10 mouse cellular contexts compared by ENCODE assay signal in the genomic region with DNA sequence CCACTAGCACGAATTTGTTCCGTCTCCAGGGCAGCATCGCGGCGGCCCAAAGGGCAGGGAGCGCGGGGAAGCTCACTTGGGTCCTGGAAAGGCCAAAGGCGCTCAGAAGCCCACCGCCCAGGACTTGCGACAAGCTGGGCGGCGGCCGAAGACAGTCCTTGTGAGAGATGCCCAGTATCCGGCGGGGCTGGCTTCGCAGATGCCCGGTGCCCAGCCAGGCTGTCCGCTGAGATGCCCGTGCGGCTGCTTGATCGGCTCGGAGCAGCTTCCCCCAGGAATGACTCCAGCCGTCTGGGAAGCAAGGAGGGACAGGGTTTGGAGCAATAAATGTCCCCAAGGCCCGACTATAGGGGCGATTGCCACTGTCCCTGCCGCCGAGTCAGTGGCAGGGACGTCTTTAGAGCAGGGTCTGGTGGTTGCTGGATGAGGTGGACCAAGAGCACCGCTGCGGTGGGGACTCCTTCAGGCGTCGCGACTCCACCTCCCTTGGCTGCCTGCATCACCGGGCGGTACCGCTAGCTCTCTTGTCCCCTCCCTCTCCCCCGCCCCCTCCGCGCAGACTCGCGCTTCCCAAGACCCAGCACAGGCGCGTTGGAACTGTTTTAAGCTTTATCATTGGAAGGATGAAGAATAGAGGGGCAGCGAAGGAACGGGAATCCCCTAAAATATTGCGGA. TPM values are rescaled to one million over a fixed set of nuclear protein-coding genes. Genes with fewer than 3 reads are reported as not detected.
DNase-seq lines count a peak whose midpoint lies in the region; ATAC-seq and TF ChIP-seq lines count a peak whose summit lies in the region.
"Had no signal": no experiment of that assay in that cellular context is flagged by ENCODE, and none has a peak within 500 bp of the region (broad histone marks: within the 10 kb centered on the region; RNA-seq: fewer than 3 reads in every experiment).

Fam43b (minus strand) TSS at position 558 of the 675 bp plus-strand sequence.

- no peak within 1 kb of the TSS for H3K27ac ChIP-seq in kidney, embryonic 15.5 days
- no peak within 1 kb of the TSS for H3K27ac ChIP-seq in limb, embryonic 14.5 days (replicated peaks; ENCODE audit: low read depth, low read length)

- H3K4me3 ChIP-seq in kidney, embryonic 15.5 days (replicated peaks): peak within 1 kb of the TSS; percentile 40
- H3K4me3 ChIP-seq in limb, embryonic 14.5 days (replicated peaks; ENCODE audit: low read length): peak within 1 kb of the TSS; percentile 35

- no peak for ATAC-seq in kidney, embryonic 15.5 days (replicated peaks; ENCODE audit: low FRiP score)
- ATAC-seq in limb, embryonic 14.5 days (ENCODE audit: low FRiP score, low read depth): no peak

- TF ChIP-seq POLR2A in brain, embryonic 14.5 days (IDR thresholded peaks at IDR 0.05; ENCODE audit: borderline replicate concordance, extremely low read depth, insufficient read depth, insufficient read length, poor library complexity, severe bottlenecking): no peak
- TF ChIP-seq POLR2A in limb, embryonic 14.5 days (IDR thresholded peaks at IDR 0.05; ENCODE audit: borderline replicate concordance, extremely low read depth, insufficient read depth, insufficient read length): no peak

- no peaks in the 10 kb centered on the region for H3K36me3 ChIP-seq in kidney, embryonic 15.5 days
- H3K36me3 ChIP-seq in limb, embryonic 14.5 days (ENCODE audit: control insufficient read depth, insufficient read depth, low read length): no peaks in the 10 kb centered on the region
- H3K36me3 ChIP-seq: G1E had no signal

- intact Hi-C loops in heart, postnatal 25 days (cut with DNase I): no loop called here

- TF ChIP-seq CTCF in brain, embryonic 14.5 days (IDR thresholded peaks at IDR 0.05; ENCODE audit: borderline replicate concordance, extremely low read depth, insufficient read depth, insufficient read length): no peak

- 0 out of 2 replicates have a peak within 1 kb of the TSS, but pooled peaks have one; percentile 2 for H3K9ac ChIP-seq in kidney, embryonic 15.5 days
- no peak within 1 kb of the TSS for H3K9ac ChIP-seq in limb, embryonic 14.5 days (ENCODE audit: low read depth, low read length, severe bottlenecking)

- peak; percentile 25 to 38 for DNase-seq in heart, adult 18-20 months
- DNase-seq in heart, postnatal 25 days (ENCODE audit: low spot score): no peak
- DNase-seq in brain, embryonic 14.5 days (ENCODE audit: low read depth): peak; percentile 77
- peak; percentile 62 to 87 for DNase-seq in frontal cortex, adult 2 months (ENCODE audit: extremely low spot score in 1 of 2, low spot score in 1 of 2)
- peak; percentile 41 for DNase-seq in limb, embryonic 14.5 days (ENCODE audit: low spot score)
- DNase-seq in right cerebral cortex, adult 2 months (ENCODE audit: low spot score in 2 of 2): peak; percentile 84 to 85
- DNase-seq in ovary, postnatal 10 days (ENCODE audit: low spot score): no peak

- no peaks in the 10 kb centered on the region for H3K9me3 ChIP-seq in kidney, embryonic 15.5 days (replicated peaks)
- H3K9me3 ChIP-seq in limb, embryonic 14.5 days (ENCODE audit: control insufficient read depth, low read length): no peaks in the 10 kb centered on the region

- H3K4me1 ChIP-seq in kidney, embryonic 15.5 days: peaks cover 22% of the 10 kb centered on the region
- peaks cover 6% of the 10 kb centered on the region; the same call in 1 of the 2 replicates for H3K4me1 ChIP-seq in limb, embryonic 14.5 days (ENCODE audit: control insufficient read depth, insufficient read depth, low read length)

- under 1% methylated on average over 46 of the region's 46 CpGs for WGBS in kidney, embryonic 15.5 days
- under 1% methylated on average over 41 of the region's 46 CpGs for WGBS in limb, embryonic 14.5 days

- peaks cover 98% of the 10 kb centered on the region for H3K27me3 ChIP-seq in kidney, embryonic 15.5 days
- peaks cover 74% of the 10 kb centered on the region for H3K27me3 ChIP-seq in limb, embryonic 14.5 days (ENCODE audit: control insufficient read depth, insufficient read depth, low read length)

- H3K4me2 ChIP-seq in kidney, embryonic 15.5 days: peak within 1 kb of the TSS; percentile 66
- peak within 1 kb of the TSS; percentile 52 for H3K4me2 ChIP-seq in limb, embryonic 14.5 days (replicated peaks; ENCODE audit: low read depth, low read length, severe bottlenecking)

RNA-seq across cellular contexts. Expression of gene Fam43b, which starts in this region (rescaled TPM):
- total RNA-seq in heart, adult 18-20 months (2021): not detected
- total RNA-seq in heart, postnatal 25 days (2021): under 1 TPM in 1 of 2 experiments, not detected in 1; 0.11 TPM
- 2.9 and 4.3 TPM in 2 replicates for polyA plus RNA-seq in brain, embryonic 14.5 days (2012; rRNA removed)
- polyA plus RNA-seq in frontal cortex, adult 2 months (2012; rRNA removed): 19.2 and 19.9 TPM in 2 replicates
- not detected in 2 replicates for polyA plus RNA-seq in kidney, embryonic 15.5 days (2015; fragmentation: Nextera tagmentation; extraction: Ambion mirVana)
- polyA plus RNA-seq in limb, embryonic 14.5 days (2012; rRNA removed): 0.03 TPM in 1 of 2 replicates, not detected in the other
- 0.07 TPM in 1 of 2 replicates, not detected in the other for polyA plus RNA-seq in limb, embryonic 14.5 days (2014; fragmentation: Nextera tagmentation; extraction: Ambion mirVana)
- total RNA-seq: liver, adult 2 months had no signal
- polyA plus RNA-seq: G1E; liver, adult 2 months had no signal

Comparison
In these comparisons a context has a peak if more than half of its experiments do, and no peak if none do; other contexts are left out.
1. Peak in DNase-seq in heart, adult 18-20 months; RNA of the gene not detected or under 1 TPM.
2. Peak in DNase-seq, H3K4me3 ChIP-seq and H3K4me2 ChIP-seq in limb, embryonic 14.5 days; RNA of the gene not detected or under 1 TPM.
3. DNase-seq: peak in brain, embryonic 14.5 days (single experiment), frontal cortex, adult 2 months (2 of 2) and right cerebral cortex, adult 2 months (2 of 2); none in heart, postnatal 25 days (single experiment) and ovary, postnatal 10 days (single experiment).